Mouse (Mus musculus): ENCODE results near the gene Gnl3. TPM values are rescaled to one million over a fixed set of nuclear protein-coding genes. Genes with fewer than 3 reads are reported as not detected.

Gene Gnl3
- 10 to 100 TPM; 43.5 to 46.3 TPM for total RNA-seq (2023)

DNA sequence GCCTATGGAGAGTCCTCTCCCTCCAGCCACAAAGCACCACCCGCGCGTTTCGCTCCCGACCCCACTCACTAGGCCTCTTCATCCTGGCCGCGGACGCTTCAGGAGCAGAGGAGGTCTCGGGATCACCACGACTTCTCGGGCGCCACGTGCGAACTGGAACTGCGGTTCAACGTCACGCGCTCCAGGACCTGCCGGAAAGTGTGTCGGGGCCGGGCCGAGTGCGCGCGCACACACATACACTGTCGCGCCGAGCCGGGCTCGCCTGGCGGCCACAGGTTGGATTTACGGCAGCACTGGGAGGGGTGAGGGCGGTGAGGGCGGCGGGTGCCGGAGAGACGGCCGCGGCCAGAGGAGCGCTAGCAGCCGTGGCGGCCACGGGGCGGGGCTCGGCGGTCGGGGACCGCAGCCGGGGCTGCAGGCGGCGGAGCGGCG is at the start of gene Gnl3, which contains the start of gene Pbrm1:
Gene Gnl3, minus strand, starts transcription at position 293 of the 432 bp plus-strand sequence.
Gene Pbrm1, plus strand, starts transcription at position 279 of the 432 bp plus-strand sequence.

DNA sequence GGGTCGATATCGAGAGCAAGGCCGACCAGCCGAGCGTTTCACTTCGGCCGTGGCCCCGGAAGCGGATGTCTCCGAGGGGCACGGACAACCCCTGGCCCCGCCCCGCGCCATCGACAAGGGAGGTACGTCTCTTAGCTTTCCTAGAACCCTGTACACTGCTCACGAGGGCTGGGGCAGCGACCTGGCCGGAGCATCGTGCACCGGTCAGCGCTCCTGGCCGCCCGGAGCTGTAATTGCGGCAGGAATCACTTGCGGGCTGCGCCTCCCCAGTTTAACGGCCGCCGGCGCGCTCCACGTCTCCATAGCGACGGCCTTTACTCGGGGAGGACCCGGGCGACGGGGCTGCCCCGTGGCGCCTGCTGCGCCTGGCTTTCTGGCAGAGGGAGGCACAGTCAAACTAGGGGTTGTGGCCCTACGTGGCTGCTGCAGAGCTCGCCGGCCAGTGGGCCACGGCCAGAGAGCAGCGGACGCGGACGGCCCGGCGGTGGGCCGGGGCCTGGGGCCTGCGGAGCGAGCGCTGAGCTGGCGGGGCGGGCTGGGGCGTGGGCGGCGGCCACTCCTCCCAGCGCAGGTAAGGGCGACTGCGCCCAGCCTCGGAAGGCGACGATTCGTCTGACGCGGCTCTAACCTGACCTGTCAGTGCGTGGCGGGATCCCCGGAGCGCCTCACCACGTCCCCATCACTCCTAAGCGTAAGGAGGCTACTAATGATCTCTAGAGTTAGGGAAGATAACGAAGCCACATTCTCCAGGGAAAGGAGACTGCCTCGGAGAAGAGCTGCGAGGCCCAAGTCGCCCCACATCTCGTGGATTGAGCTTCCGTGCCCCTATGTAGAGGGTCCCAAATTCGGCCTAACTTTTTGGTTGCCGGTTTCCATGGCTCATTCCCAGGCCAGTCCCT is 17.4 kb downstream of the Gnl3 start, which contains the start of the genes Glt8d1 and Spcs1:
Gene Glt8d1, plus strand, starts transcription at position 94 of the 899 bp plus-strand sequence.
Gene Spcs1, minus strand, starts transcription at position 366 of the 899 bp plus-strand sequence.

Other genes with a start within 250 kb of the Gnl3 start
- gene Tmem110, start 193.6 kb downstream of the Gnl3 start, total RNA-seq (2023) = 10 to 100 TPM; 14.8 to 18.4 TPM
- under 1 TPM; 0.44 to 0.83 TPM for gene Mustn1, start 140.0 kb downstream of the Gnl3 start, total RNA-seq (2023)
- not detected for gene Itih4, start 132.7 kb downstream of the Gnl3 start, total RNA-seq (2023)
- not detected for gene Itih3, start 95.4 kb downstream of the Gnl3 start, total RNA-seq (2023)
- not detected for gene Itih1, start 75.9 kb downstream of the Gnl3 start, total RNA-seq (2023)
- gene Nek4, start 67.8 kb downstream of the Gnl3 start, total RNA-seq (2023) = 1 to 10 TPM; 4.5 to 4.7 TPM
- 10 to 100 TPM; 11.4 to 12.2 TPM for gene Glt8d1, start 17.8 kb downstream of the Gnl3 start, total RNA-seq (2023)
- gene Spcs1, start 17.5 kb downstream of the Gnl3 start, total RNA-seq (2023) = 10 to 100 TPM; 70.6 to 86.4 TPM
- 10 to 100 TPM; 52.5 to 55.0 TPM for gene Pbrm1, start within 50 bp of the Gnl3 start, total RNA-seq (2023)
- 10 to 100 TPM; 43.2 to 63.8 TPM for gene Smim4, start 109.8 kb upstream of the Gnl3 start, total RNA-seq (2023)
- gene Nt5dc2, start 111.9 kb upstream of the Gnl3 start, total RNA-seq (2023) = 10 to 100 TPM; 15.2 to 18.0 TPM
- 1 to 10 TPM; 2.8 to 3.7 TPM for gene Stab1, start 149.5 kb upstream of the Gnl3 start, total RNA-seq (2023)
- 1 to 10 TPM; 1.0 to 2.1 TPM for gene Tnnc1, start 189.2 kb upstream of the Gnl3 start, total RNA-seq (2023)
- gene Nisch, start 197.8 kb upstream of the Gnl3 start, total RNA-seq (2023) = 100 to 1,000 TPM; 298 to 310 TPM
- under 1 TPM; 0.20 to 0.38 TPM for gene Sema3g, start 198.7 kb upstream of the Gnl3 start, total RNA-seq (2023)
- gene Phf7, start 232.2 kb upstream of the Gnl3 start, total RNA-seq (2023) = 1 to 10 TPM; 6.6 to 7.2 TPM
- gene Bap1, start 232.3 kb upstream of the Gnl3 start, total RNA-seq (2023) = 10 to 100 TPM; 40.0 to 46.7 TPM

Data from neutrophil, adult 83 days (primary cell).